Mouse (Mus musculus) limb, embryonic 13.5 days (tissue): ENCODE measurements around the gene Usp21. TPM values are rescaled to one million over a fixed set of nuclear protein-coding genes. Genes with fewer than 3 reads are reported as not detected.

Source experiments
- ATAC-seq: fragments of 200-750 bp; cut with Nextera tagmentation; 2 replicates; pipeline ENCODE4 v1.8.0; 2017; ENCODE audit warnings: low read depth, moderate number of reproducible peaks, moderate TSS enrichment; ENCODE audit not compliant: low FRiP score
- H3K27ac ChIP-seq: fragments of 300-500 bp; sonication (generic); 2 replicates; pipeline ENCODE4 v1.5.1; 2015; ENCODE audit warnings: inconsistent platforms, mild to moderate bottlenecking, moderate library complexity
- H3K27me3 ChIP-seq: fragments of 300-500 bp; sonication (generic); 2 replicates; pipeline ENCODE4 v1.6.1; 2015; ENCODE audit warnings: mild to moderate bottlenecking, inconsistent platforms
- H3K36me3 ChIP-seq: fragments of 300-500 bp; sonication (generic); 2 replicates; pipeline ENCODE4 v1.6.1; 2015; ENCODE audit warnings: inconsistent platforms, mild to moderate bottlenecking, moderate library complexity
- H3K4me1 ChIP-seq: fragments of 300-500 bp; sonication (generic); 2 replicates; pipeline ENCODE4 v1.6.1; 2015; ENCODE audit warnings: inconsistent platforms
- H3K4me2 ChIP-seq: fragments of 300-500 bp; sonication (generic); replicated peaks from 2 replicates; pipeline ENCODE4 v1.6.1; 2015; ENCODE audit warnings: inconsistent platforms, mild to moderate bottlenecking, moderate library complexity
- H3K4me3 ChIP-seq: fragments of 300-500 bp; sonication (generic); 2 replicates; pipeline ENCODE4 v1.5.1; 2015; ENCODE audit warnings: moderate library complexity, mild to moderate bottlenecking, inconsistent platforms
- H3K9ac ChIP-seq: fragments of 300-500 bp; sonication (generic); 2 replicates; pipeline ENCODE4 v1.6.1; 2015; ENCODE audit warnings: mild to moderate bottlenecking, inconsistent platforms
- H3K9me3 ChIP-seq: fragments of 300-500 bp; sonication (generic); 2 replicates; pipeline ENCODE4 v1.6.1; 2016; ENCODE audit warnings: inconsistent platforms
- WGBS: fragments of 180-500 bp; shearing (Covaris S2); methylation state at CpG from one replicate; pipeline ENCODE4 v1.1.7; 2015; 5-methylcytosine and 5-hydroxymethylcytosine counted together
- polyA plus RNA-seq: library from polyadenylated mRNA; unstranded; fragments of >200 nt; fragmentation: Nextera tagmentation; extraction: Ambion mirVana; gene quantifications from 2 replicates; pipeline ENCODE4 v1.2.1, GENCODE M21; 2015

The Usp21 gene
- polyA plus RNA-seq, 1 experiment from 2014 or later, result 126 TPM

GRCm38 (mm10) chr1:171282086-171282805 lies 5.5 kb downstream of the Usp21 start:
- ATAC-seq, result no peak
- Histone ChIP-seq H3K4me3 (peak overlapping the region; percentile 73), H3K9ac (peak overlapping the region; percentile 64; the same call in 1 of the 2 replicates), H3K9me3 (no peaks in the 10 kb centered on the region), H3K27me3 (no peaks in the 10 kb centered on the region), H3K4me2 (peak overlapping the region; percentile 95), H3K36me3 (peaks cover 66% of the 10 kb centered on the region), H3K27ac (no peak overlapping the region), H3K4me1 (peaks cover 41% of the 10 kb centered on the region)
- WGBS, result 81% methylated on average over 18 of the region's 18 CpGs

GRCm38 (mm10) chr1:171281528-171281923 lies 6.3 kb downstream of the Usp21 start:
- peak overlapping the region; percentile 95 for H3K4me2 ChIP-seq
- peak overlapping the region; percentile 73 for H3K4me3 ChIP-seq
- WGBS, result under 1% methylated on average over 10 of the region's 10 CpGs
- H3K36me3 ChIP-seq, result peaks cover 74% of the 10 kb centered on the region
- peak overlapping the region; percentile 64 for H3K9ac ChIP-seq
- H3K27me3 ChIP-seq, result no peaks in the 10 kb centered on the region
- peaks cover 34% of the 10 kb centered on the region for H3K4me1 ChIP-seq
- peak overlapping the region; percentile 72 for H3K27ac ChIP-seq
- peak; percentile 22 for ATAC-seq
- H3K9me3 ChIP-seq, result no peaks in the 10 kb centered on the region

GRCm38 (mm10) chr1:171280916-171281527 lies 6.8 kb downstream of the Usp21 start, which contains the start of gene Ppox:
Ppox (minus strand) TSS chr1:171281186.
- Histone ChIP-seq H3K27ac (peak within 1 kb of the TSS; percentile 72), H3K4me1 (peaks cover 29% of the 10 kb centered on the region), H3K9me3 (no peaks in the 10 kb centered on the region), H3K9ac (peak within 1 kb of the TSS; percentile 86), H3K27me3 (no peaks in the 10 kb centered on the region), H3K4me2 (peak within 1 kb of the TSS; percentile 95), H3K4me3 (peak within 1 kb of the TSS; percentile 73), H3K36me3 (peaks cover 74% of the 10 kb centered on the region)
- ATAC-seq, result peak; percentile 97
- WGBS, result under 1% methylated on average over 26 of the region's 26 CpGs

GRCm38 (mm10) chr1:171280250-171280915 lies 7.4 kb downstream of the Usp21 start:
- Histone ChIP-seq H3K4me2 (peak overlapping the region; percentile 95), H3K4me1 (peaks cover 23% of the 10 kb centered on the region), H3K27me3 (no peaks in the 10 kb centered on the region), H3K9me3 (no peaks in the 10 kb centered on the region), H3K27ac (0 out of 2 replicates have a peak overlapping the region, but pooled peaks have one; percentile 7), H3K4me3 (peak overlapping the region; percentile 73), H3K36me3 (peaks cover 74% of the 10 kb centered on the region), H3K9ac (peak overlapping the region; percentile 86)
- no peak for ATAC-seq
- WGBS, result under 1% methylated on average over 25 of the region's 25 CpGs

- 58% methylated on average over 5 of the region's 5 CpGs for WGBS
- ATAC-seq, result no peak
- no peaks in the 10 kb centered on the region for H3K9me3 ChIP-seq
- H3K27ac ChIP-seq, result no peak overlapping the region
- peaks cover 74% of the 10 kb centered on the region for H3K36me3 ChIP-seq
- peak overlapping the region; percentile 95 for H3K4me2 ChIP-seq
- no peaks in the 10 kb centered on the region for H3K27me3 ChIP-seq
- H3K4me3 ChIP-seq, result peak overlapping the region; percentile 73
- H3K9ac ChIP-seq, result peak overlapping the region; percentile 86
- H3K4me1 ChIP-seq, result peaks cover 21% of the 10 kb centered on the region
These were observed 8.1 kb downstream of the Usp21 start for GRCm38 (mm10) chr1:171279721-171280120.

GRCm38 (mm10) chr1:171279012-171279705 lies 8.6 kb downstream of the Usp21 start:
- Histone ChIP-seq H3K9me3 (no peaks in the 10 kb centered on the region), H3K36me3 (peaks cover 74% of the 10 kb centered on the region), H3K4me3 (peak overlapping the region; percentile 73), H3K4me1 (peaks cover 21% of the 10 kb centered on the region), H3K27me3 (no peaks in the 10 kb centered on the region), H3K4me2 (peak overlapping the region; percentile 95), H3K9ac (peak overlapping the region; percentile 86), H3K27ac (no peak overlapping the region)
- no peak for ATAC-seq
- WGBS, result 85% methylated on average over 14 of the region's 14 CpGs

GRCm38 (mm10) chr1:171278436-171278835 lies 9.4 kb downstream of the Usp21 start:
- no peak overlapping the region for H3K27ac ChIP-seq
- no peaks in the 10 kb centered on the region for H3K27me3 ChIP-seq
- no peak overlapping the region for H3K4me2 ChIP-seq
- no peak overlapping the region; the same call in 1 of the 2 replicates for H3K9ac ChIP-seq
- H3K4me3 ChIP-seq, result no peak overlapping the region
- H3K9me3 ChIP-seq, result no peaks in the 10 kb centered on the region
- H3K36me3 ChIP-seq, result peaks cover 74% of the 10 kb centered on the region
- no peak for ATAC-seq
- peaks cover 21% of the 10 kb centered on the region for H3K4me1 ChIP-seq
- WGBS, result 91% methylated on average over 8 of the region's 8 CpGs

- Histone ChIP-seq H3K9ac (no peak overlapping the region), H3K4me3 (no peak overlapping the region), H3K9me3 (no peaks in the 10 kb centered on the region), H3K4me2 (no peak overlapping the region), H3K27me3 (no peaks in the 10 kb centered on the region), H3K27ac (no peak overlapping the region), H3K4me1 (peaks cover 21% of the 10 kb centered on the region), H3K36me3 (peaks cover 75% of the 10 kb centered on the region)
- 81% methylated on average over 10 of the region's 10 CpGs for WGBS
- ATAC-seq, result no peak
These were observed 10.1 kb downstream of the Usp21 start for GRCm38 (mm10) chr1:171277736-171278135.

- no peak overlapping the region for H3K27ac ChIP-seq
- no peaks in the 10 kb centered on the region for H3K9me3 ChIP-seq
- no peak for ATAC-seq
- no peaks in the 10 kb centered on the region for H3K27me3 ChIP-seq
- 93% methylated on average over 14 of the region's 14 CpGs for WGBS
- no peak overlapping the region for H3K4me3 ChIP-seq
- H3K4me2 ChIP-seq, result no peak overlapping the region
- peaks cover 22% of the 10 kb centered on the region for H3K4me1 ChIP-seq
- H3K9ac ChIP-seq, result no peak overlapping the region
- peaks cover 77% of the 10 kb centered on the region for H3K36me3 ChIP-seq
These were observed 11.6 kb downstream of the Usp21 start for GRCm38 (mm10) chr1:171276110-171276748.

- Histone ChIP-seq H3K9me3 (no peaks in the 10 kb centered on the region), H3K27me3 (no peaks in the 10 kb centered on the region), H3K4me2 (no peak overlapping the region), H3K27ac (no peak overlapping the region), H3K4me3 (no peak overlapping the region), H3K9ac (0 out of 2 replicates have a peak overlapping the region, but pooled peaks have one; percentile 9), H3K4me1 (peaks cover 27% of the 10 kb centered on the region), H3K36me3 (peaks cover 77% of the 10 kb centered on the region)
- 91% methylated on average over 11 of the region's 11 CpGs for WGBS
- no peak for ATAC-seq
These were observed 12.6 kb downstream of the Usp21 start for GRCm38 (mm10) chr1:171275144-171275734.

- Histone ChIP-seq H3K4me1 (peaks cover 22% of the 10 kb centered on the region), H3K27ac (no peak overlapping the region), H3K9ac (no peak overlapping the region), H3K4me2 (no peak overlapping the region), H3K27me3 (no peaks in the 10 kb centered on the region), H3K36me3 (peaks cover 74% of the 10 kb centered on the region), H3K4me3 (no peak overlapping the region), H3K9me3 (no peaks in the 10 kb centered on the region)
- ATAC-seq, result no peak
- 89% methylated on average over 12 of the region's 12 CpGs for WGBS
These were observed 13.6 kb downstream of the Usp21 start for GRCm38 (mm10) chr1:171274171-171274570.
